Mouse (Mus musculus) embryo, embryonic 11.5 days (tissue): ENCODE data around the gene Ccl25.

ENCODE experiments used
- DNase-seq: peaks from one replicate; pipeline ENCODE4 v3.0.0-alpha.2; 2012; ENCODE audit warnings: low read depth, low spot score

Gene Ccl25

DNA sequence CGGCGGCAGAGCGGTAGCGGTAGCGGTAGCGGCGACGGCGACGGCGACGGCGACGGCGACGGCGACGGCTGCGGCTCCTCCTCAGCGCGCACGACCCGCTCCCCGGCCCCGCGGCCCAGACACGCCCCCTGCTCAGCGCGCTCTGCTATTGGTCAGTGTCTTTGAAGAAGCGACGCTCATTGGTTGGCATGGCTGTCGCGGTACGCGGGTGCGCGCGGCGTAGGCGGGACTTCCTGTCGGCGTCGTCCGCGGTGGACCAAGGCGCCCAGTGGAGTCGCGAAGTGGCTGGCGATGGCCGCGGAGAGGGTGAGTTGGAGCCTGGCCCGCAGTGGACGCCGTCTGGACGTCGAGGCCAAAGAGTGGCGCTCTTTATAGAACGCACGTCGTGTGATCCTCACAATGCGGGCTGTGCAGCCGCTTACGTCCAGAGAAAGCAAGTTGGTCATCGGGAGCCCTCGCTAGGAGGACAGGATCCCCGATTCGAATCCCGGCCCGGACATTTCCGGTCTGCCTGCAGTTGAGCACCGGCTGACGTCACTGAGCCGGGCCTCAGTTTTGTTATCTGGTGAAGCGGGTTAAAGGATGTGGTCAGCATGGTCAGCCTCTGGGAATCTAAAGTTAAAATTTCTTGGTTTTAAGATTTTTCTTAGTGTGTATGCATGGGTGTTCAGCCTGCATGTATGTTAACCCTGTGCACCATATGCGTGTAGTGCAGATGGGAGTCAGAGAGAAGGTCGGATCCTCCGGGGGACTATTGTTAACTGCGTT is at the start of gene Ccl25, which contains the start of gene Elavl1:
Gene Ccl25 (plus strand): TSS at position 228 of the 768 bp plus-strand sequence.
Gene Elavl1 (minus strand): TSS at position 431 of the 768 bp plus-strand sequence.
- peak; percentile 94 for DNase-seq

DNA sequence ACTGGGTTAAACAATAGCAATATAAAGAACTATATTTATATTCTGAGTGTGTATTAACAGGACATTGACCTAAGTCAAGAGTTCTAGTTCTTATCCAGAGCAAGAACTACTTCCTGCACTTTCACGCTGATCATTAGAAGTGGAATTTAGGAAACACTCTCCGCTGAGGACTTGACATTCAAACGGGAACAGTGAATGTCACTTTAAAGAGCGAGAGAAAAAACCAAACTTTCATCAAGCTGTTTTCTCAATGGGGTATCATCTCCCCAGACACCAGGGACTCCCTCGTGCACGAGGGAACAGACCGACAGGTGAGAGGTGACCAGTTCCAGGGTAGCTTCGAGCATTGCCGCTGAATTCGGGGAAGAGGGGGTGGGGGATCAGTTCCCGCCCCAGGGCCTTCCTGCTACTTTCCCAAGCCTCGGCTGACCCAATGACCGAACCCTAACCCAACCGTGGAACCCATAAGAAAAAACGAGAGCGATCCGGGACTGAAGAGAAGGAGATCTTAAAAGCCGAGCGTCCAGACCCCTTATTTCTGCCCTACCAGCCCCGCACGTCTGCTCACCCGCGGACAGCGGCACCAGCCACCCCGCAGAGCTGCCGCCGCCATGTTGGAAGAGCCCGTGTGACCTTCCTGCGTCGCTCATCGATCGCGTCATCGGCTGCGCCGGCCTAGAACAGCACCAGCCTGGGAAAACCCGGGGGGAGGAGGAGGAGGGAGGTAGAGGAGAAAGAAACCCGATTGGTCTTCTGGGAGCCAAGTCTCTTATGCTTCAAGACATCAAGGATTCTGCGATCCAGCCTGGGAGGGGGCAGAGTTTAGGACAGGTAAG is 49.5 kb upstream of the Ccl25 start, which contains the start of gene Timm44:
Gene Timm44 (minus strand): TSS at position 639 of the 836 bp plus-strand sequence.
- DNase-seq, result peak; percentile 97

DNA sequence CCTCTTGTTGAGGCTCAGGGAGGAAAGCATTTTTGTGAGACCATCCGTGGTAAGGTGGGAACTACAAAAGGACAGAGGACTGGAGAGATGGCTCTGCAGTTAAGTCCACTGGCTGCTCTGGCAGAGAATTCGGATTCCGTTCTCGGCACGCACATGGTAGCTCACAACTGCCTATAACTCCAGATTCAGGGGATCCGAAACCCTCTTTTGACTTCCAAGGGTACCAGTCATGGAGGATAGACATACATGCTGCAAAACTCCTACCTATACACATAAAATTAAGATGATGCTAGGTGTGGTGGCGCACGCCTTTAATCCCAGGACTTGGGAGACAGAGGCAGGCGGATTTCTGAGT is 48.9 kb upstream of the Ccl25 start:
- DNase-seq, result no peak

DNA sequence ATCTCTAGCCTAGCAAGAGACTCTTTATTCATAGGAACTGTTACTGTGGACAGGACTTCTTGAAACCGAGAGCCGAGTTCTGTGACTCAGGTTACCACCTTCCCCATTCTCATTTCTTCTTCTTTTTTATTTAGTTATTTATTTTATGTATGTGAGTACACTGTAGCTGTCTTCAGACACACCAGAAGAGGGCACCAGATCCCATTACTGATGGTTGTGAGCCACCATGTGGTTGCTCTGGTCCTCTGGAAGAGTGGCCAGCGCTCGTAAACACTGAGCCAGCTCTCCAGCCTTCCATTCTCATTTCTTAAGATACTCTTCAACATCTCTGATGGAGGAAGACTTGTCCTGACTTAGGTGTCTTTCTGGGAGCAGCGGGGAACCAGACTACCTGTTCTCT is 32.3 kb upstream of the Ccl25 start:
- no peak for DNase-seq

DNA sequence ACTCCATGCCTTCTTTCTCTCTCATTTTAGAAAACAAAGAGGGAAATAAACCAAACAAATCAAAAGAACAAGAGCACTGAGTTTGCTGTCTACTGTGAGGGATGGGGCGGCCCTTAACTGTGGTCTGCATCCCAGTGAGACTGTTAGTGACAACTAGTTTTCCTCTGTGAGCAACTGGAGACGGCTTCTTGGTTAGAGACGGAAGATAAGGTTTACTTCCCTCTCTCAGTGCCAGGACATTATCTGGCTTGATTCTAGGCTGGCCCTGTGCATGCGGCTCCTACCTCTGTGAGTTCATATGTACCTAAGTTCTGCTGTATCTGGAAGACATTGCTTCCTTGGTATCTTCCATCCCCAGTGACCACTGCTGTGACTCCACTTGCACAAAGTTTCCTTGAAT is 27.2 kb upstream of the Ccl25 start:
- no peak for DNase-seq

DNA sequence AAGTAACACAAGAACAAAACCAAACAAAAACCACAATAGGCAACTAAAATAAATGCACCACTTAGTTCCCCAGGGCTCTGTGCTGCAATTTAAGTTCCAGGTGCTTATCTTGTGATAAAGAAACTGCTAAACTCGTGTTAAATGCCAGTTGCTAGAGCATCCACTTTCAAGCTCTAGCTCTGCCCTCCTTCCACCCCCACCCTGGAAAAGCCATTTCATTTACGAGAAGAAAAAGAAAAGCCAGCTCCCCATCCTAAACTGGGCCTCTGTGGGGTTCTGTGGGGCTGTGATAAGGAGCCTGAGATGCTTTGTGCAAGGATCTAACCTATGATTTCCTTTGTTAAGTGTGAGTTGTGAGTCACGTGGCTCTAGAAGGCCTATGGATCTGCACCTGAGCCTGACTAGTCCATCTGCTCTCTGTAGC is 20.9 kb upstream of the Ccl25 start:
- no peak for DNase-seq

DNA sequence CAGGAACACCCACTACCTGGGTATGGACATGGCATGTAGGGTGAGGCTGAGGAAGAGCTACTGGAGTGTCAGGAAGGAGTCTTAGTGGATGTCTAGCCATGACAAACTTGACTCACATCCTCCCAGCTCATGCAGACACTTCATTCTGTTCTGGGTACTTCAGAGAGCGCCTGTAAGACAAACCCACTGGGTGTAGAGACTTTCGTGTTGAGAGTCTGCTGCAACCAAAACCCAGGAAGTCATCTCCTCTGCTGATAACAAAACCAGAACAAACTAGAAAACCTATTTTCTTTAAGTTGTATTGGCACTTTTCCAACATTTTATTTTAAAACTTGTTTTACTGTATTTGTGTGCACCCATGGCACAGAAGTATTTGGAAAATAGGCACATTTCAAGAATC is 19.2 kb upstream of the Ccl25 start:
- no peak for DNase-seq

DNA sequence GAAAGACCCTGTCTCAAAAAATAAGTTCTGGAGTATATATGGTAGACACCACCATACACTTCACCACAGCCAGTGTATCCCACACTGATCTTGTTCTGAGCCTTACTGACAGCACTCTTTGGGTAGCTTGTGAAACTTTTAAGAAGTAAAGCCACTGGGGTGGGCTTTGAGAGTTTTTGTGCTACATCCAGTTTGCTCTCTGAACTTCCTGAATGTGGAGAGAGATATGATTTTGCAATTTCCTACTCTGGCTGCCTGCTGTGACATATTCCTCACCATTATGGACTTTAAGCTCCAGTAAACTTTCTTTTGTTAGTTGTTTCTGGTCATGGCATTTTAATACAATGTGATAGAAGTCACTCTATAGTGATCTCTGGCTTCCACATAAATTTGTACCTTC is 12.9 kb upstream of the Ccl25 start:
- DNase-seq, result no peak

DNA sequence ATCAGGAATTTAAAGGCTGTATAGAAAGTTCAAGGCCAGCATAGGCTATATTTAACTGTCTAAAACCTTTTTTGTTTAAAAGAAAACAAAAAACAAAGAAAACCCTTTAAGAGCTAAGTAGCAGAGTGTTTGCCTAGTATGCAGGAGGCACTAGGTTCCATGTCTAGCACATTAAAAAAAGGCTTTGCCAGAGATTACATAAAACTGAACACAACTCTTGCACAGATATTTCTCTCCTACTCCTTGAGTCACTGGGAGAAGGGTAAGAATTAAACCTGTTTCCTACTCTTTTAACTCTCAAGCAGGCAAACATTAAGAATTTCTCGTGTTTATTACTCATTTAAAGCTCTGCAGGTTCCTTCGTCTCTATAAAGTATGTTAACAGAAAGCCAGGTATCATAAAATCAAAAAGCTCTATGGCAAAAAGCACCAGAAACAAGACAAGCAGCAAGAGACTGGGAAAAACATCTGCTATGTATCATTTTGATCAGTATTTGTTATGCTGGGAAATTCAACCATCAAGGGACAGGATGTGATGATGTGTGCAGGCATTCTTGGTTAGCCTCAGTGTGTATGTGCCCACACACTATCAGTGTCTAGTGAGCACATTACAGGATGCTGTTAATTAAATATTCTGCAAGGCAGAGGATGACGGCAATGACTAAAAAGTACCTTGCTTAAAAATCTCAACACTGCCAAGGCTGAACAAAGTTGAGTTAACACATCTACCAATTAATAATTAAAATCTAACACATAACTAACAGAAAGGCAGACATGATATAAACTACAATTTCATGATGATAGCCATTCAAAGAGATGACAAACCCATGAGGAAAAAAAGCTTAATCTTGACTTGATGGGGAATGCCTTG is 11.5 kb upstream of the Ccl25 start:
- DNase-seq, result no peak

DNA sequence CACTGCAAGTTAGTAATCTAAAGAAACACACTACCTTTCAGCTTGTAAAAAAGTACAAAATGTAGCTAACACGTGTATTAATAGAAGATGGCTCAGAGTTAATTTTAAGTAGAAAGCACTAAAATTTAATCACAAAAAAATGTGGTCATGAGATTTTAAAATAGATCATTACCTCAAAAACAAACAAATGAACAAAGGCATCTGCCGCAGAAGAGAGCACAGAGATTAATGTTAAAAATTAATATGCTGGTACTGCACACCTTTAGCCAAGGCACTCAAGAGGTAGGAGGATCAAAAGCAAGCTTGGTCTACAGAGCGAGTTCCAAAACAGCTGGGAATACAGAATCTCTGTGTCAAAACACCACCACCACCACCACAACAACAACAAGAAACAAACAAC is 10.2 kb upstream of the Ccl25 start:
- no peak for DNase-seq

DNA sequence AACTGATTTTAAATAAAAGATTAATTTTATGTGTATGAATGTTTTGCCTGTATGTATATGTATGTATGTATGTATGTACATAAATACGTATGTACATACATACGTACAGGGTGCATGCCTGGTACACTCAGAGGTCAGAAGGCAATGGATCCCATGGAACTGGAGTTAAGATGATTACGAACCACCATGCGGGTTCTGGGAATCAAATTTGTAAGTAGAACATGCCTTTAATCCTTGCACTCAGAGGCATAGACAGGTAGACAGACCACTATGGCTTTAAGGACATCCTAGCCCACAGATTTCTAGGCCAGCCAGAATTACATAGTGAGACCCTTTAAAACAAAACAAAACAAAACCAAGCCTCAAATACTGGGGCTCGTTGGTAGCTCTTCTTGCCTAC is 6.9 kb upstream of the Ccl25 start:
- DNase-seq, result no peak

DNA sequence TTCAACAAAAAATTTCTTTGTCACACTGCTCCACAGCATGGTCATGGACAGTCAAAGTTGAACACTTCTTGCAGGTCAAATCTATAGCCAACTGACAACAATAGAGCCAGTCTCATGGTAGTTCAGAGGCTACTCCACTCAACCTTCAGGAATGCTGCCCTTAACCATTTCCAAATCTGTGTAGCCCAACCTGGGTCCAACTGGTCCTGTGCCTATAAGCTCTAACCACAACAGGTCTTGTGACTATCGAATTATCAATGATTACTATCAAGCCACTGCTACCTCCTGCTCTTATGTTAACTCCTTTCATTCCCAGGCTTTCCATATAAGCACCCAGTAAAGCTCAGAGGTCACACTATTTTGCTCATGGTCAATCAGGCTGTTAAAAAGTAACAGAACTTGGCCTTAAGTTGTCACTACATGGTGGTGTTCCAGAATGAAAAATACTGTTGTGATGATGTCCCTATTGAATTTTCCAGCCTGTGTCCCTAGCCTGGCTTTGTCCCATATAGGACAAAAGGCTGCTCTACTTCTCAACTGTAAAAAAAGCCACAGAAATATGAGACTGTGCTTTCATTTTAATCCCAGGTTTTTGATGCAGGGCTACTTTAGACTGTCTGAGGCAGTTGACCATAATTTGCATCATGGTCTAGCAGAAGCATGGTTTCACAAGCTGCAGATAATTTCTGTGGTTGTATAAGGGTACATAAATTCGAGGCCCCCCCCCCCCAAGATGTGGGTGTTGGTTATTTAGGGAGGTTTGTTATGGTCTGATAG is 6.0 kb upstream of the Ccl25 start:
- DNase-seq, result no peak

DNA sequence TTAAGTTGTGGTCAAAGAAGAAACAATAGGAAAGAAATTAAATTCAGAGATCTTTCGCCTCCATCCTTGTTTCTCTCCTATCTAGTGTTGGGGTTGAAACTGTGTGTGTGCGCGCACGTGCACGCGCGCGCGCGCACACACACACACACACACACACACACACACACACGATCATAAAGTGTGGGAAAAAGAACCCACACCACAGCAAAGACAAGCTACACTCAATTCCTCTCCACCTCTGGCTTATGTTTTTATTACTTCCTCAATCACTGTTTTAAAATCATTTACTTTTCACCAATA is 5.5 kb upstream of the Ccl25 start:
- DNase-seq, result no peak

DNA sequence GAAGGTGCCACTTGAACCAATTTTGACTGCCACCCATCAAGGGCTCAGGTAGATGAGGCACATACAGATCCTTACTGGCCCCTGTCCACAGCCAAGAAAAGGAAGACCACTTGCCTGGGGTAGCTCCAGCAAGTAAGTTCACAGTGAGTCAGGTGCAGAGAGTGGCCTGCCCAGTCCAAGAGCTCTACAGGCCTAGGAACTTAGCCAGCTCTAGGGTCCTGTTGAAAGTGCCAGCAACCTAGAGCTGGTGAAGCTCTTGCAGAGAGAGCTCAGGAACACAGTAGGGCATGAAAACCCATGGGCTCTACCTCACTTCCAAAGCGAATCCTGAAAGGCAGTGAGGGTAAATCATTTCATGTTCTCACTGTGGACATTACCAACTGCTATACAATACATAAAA is 4.6 kb upstream of the Ccl25 start:
- DNase-seq, result no peak

DNA sequence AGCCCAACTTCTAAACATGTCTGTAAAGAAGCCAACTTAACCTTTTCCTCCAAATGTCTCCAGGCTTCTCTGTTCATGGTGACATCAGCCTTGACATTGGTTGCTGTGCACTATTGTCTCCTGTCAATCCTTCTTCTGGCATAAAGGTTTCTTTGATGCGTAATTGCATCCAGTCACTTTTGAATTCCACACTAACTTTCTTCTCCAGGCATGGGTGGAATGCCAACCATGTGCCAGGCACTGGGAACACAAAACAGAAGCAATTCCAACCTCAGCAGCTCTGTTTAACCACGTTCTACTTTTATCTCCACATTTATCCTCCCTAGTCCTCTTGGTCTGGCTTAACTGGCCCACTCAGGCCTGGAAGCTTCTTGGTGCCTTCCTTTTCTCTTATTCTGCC is 4.0 kb upstream of the Ccl25 start:
- no peak for DNase-seq

DNA sequence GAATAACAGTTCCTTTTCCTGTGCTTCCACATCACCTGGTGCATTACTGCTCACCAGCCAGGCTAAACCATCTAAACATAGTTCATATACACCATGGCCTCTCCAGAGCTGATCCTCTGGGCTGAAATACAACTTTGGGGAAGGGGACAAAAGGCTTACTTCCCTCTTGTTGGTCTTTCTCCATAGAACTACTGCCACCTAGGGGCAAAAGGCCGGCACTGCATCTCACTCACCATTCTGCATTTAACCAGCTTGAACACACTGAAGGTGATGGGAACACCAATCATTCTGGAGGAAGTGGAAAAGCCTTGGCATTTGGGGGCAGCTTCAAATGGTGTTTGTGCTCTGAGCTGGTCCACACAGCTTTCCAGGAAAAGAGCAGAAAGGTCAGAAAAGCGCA is 2.5 kb upstream of the Ccl25 start:
- peak; percentile 80 for DNase-seq

DNA sequence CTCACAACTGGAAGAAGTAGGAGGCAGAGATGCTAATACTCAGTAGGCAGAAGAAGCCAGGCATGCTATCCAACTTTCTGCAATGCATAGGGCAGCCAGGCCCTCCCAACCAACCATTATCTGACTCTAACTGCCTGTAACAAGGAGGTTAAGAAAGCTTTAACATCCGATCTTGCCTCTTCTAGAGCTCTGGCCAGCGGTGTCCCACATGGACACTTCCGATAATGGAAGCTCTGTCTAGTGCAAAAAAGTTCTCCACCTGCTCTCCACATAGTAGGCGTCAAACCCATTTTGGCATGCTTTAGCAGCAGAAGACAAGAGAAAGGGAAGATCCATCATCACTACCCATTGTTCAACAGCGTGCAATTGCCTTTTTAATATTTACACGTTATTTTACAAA is 1.1 kb upstream of the Ccl25 start:
- no peak for DNase-seq

DNA sequence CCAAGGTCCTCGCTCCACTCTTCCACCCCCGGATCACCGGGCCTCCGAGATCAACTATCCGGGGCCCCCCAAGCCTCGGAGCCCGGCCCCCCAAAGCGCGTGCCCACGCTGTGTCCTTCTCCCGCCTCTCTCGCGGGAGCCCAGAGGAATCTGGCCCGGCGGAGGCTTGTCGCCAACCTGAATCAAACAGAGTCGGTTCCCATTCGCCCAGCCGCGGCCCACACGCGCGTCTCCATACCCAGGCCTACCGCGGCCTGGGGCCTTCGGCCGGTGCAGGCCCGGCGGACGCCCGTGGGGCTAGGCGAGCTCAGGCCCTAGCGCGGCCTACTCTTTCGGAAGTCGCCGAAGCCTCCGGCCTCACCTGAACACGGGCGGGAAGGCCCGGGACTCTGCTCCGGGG is 485 bp upstream of the Ccl25 start:
- no peak for DNase-seq

DNA sequence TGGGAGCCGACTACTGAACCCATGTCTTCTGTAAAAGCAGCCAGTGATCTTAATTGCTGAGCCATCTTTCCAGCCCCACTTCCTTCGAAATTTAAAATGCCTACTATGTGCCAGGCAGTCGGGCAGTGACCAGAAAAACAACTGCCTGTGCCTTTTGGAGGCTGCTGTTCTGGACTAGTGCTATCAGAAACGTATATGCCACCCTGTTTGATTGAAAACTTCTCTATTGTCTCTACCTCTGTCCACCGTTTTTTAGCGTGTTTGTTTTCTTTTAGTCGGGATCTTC is 684 bp downstream of the Ccl25 start:
- no peak for DNase-seq

DNA sequence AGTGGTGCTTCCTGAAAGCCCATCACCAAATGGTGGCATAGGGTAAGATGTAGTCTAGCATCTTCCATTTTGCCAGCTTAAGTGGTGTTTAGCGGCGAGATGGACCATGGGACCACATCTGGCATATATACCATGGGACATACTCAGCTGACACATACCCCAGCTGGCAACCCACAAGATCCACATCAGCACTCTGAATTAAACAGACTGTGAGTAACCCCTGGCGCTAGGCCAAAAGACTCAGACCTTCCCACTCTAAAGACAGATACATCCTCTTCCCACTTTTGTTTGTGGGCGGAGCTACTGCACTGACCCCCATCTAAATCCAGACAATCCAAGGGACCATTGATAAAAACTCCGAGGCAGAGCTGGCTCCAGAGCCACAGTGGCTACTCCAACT is 4.0 kb downstream of the Ccl25 start:
- no peak for DNase-seq

DNA sequence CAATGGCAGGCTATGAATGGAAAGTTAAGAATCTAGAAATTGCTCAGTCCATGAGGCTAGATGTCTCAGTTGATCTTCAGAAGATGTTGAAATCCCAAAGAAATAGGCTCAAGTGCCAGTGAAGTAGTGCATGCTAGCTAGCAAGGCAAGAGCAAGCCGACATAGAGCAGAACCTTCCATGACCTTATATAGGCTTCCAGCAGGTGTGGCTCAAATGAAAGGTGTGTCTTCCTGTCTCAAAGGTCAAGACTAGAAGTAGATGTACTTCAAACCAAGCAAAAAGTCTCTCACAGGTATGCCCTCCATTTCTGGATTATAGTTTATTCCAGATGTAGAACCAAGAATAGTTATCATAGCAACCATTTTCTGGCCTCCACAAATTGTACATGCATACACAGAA is 9.0 kb downstream of the Ccl25 start:
- DNase-seq, result no peak

DNA sequence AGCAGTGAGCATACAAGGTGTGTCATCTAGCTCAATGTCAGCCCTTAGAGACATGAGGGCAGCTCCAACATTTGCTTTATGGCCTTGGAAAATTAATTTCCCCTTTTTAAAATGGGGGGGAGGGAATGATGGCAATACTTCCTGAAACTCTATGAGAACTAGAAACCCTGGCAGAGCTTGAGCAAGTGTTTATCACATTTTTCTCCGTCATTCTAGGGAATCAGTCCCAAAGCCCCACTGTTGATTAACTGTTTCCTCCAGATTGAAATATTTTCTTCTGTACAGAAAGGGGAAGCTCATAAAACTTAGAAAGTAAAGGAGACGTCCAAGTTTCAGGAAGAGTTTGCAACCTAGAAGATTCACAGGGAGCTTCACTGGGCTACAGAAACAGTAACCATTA is 10.7 kb downstream of the Ccl25 start:
- no peak for DNase-seq
